Mouse (Mus musculus) macrophage (primary cell): ENCODE data around the gene Adamtsl5. TPM values are rescaled to one million over a fixed set of nuclear protein-coding genes. Genes with fewer than 3 reads are reported as not detected.

Experiments
- H3K27ac ChIP-seq: fragments of 350-480 bp; formaldehyde crosslinking; 2 replicates; pipeline ENCODE4 v1.9.0; 2021
- H3K36me3 ChIP-seq: fragments of 350-480 bp; formaldehyde crosslinking; 2 replicates; pipeline ENCODE4 v1.9.0; 2021; ENCODE audit errors: inconsistent target
- H3K4me3 ChIP-seq: fragments of 350-480 bp; formaldehyde crosslinking; 2 replicates; pipeline ENCODE4 v1.9.0; 2021; ENCODE audit errors: inconsistent target
- H3K79me2 ChIP-seq: fragments of 350-480 bp; formaldehyde crosslinking; 2 replicates; pipeline ENCODE4 v1.9.0; 2021; ENCODE audit errors: inconsistent target
- whole genome bisulfite sequencing: methylation state at CpG from one replicate; pipeline ENCODE4 v1.1.7; 2026; ENCODE audit warnings: inconsistent platforms; ENCODE audit not compliant: missing documents; 5-methylcytosine and 5-hydroxymethylcytosine counted together
- polyA plus RNA-seq: library from polyadenylated mRNA; stranded (reverse); fragments of 250-400 nt; gene quantifications from 3 replicates; pipeline ENCODE4 v1.2.4, GENCODE M21; 2018; ENCODE audit warnings: inconsistent platforms

The Adamtsl5 gene
- polyA plus RNA-seq, 1 experiment from 2014 or later: 4.7 TPM

DNA sequence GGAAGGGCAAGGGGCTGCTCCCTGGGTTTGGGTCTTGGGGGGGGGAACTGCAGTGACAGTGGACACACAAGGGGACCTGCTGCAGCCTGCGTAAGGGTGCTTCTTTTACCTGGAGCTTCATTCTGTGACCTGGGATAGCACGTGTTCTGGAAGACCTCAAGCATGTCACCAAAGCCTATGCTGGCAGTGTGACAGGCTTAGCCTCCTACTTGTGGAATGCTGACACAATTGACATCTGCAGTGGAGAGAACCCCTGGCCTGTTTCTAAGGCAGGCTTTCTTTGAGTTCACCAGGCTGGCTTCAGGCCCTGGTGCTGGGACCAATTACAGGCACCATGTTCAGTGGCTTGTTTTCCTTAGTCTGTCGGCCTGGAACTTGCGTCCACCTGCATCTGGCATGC lies 53.9 kb downstream of the Adamtsl5 start:
- peaks cover 13% of the 10 kb centered on the region for H3K79me2 ChIP-seq
- H3K4me3 ChIP-seq: no peak overlapping the region
- H3K27ac ChIP-seq: no peak overlapping the region
- 95% methylated on average over 4 of the region's 4 CpGs for WGBS
- H3K36me3 ChIP-seq: peaks cover 10% of the 10 kb centered on the region

DNA sequence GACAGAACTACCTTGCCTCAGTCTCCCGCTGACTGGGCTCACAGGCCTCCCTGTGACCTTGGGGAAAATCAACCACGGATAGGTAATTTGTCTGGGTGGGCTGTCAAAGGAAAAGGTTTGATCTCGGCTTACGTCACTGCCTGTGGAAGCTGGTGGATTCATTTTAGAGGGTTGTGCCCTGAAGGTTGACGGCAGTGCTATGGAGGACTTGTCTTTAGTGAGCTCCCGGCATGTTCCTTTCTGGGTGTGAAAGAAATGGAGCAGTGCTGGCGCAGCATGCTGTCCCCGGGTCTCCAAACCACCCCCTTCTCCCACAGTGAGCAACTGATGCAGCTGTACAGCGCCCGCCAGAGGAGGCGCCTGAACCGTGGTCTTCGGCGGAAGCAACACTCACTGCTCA lies 54.9 kb downstream of the Adamtsl5 start:
- H3K79me2 ChIP-seq: peaks cover 13% of the 10 kb centered on the region
- peak overlapping the region; percentile 72 for H3K27ac ChIP-seq
- 20% methylated on average over 14 of the region's 14 CpGs for WGBS
- peaks cover 10% of the 10 kb centered on the region for H3K36me3 ChIP-seq
- peak overlapping the region; percentile 95 for H3K4me3 ChIP-seq

GRCm38 (mm10) chr10:80292251-80293146 lies 55.7 kb downstream of the Adamtsl5 start, which contains the start of gene Rps15:
Rps15 (plus strand) TSS chr10:80292453.
- peak within 1 kb of the TSS; percentile 72 for H3K27ac ChIP-seq
- H3K79me2 ChIP-seq: peaks cover 13% of the 10 kb centered on the region
- WGBS: under 1% methylated on average over 72 of the region's 72 CpGs
- peaks cover 10% of the 10 kb centered on the region for H3K36me3 ChIP-seq
- H3K4me3 ChIP-seq: peak within 1 kb of the TSS; percentile 95

Other genes with a start within 250 kb of the Adamtsl5 start
- 23.7 to 43.6 TPM (median 42.5 TPM) in 3 replicates for gene Sbno2, start 242.8 kb downstream of the Adamtsl5 start, polyA plus RNA-seq
- gene Stk11, start 232.6 kb downstream of the Adamtsl5 start, polyA plus RNA-seq: 72.6 to 106 TPM (median 79.6 TPM) in 3 replicates
- 68.4 to 213 TPM (median 169 TPM) in 3 replicates for gene Atp5d, start 209.8 kb downstream of the Adamtsl5 start, polyA plus RNA-seq
- 1.9 to 3.0 TPM (median 2.4 TPM) in 3 replicates for gene Cbarp, start 207.6 kb downstream of the Adamtsl5 start, polyA plus RNA-seq
- 16.3 to 36.3 TPM (median 20.3 TPM) in 3 replicates for gene Midn, start 200.1 kb downstream of the Adamtsl5 start, polyA plus RNA-seq
- 17.6 to 31.0 TPM (median 19.0 TPM) in 3 replicates for gene Cirbp, start 182.4 kb downstream of the Adamtsl5 start, polyA plus RNA-seq
- 4.4 to 19.3 TPM (median 13.3 TPM) in 3 replicates for gene 1600002K03Rik, start 175.5 kb downstream of the Adamtsl5 start, polyA plus RNA-seq
- gene Efna2, start 168.9 kb downstream of the Adamtsl5 start, polyA plus RNA-seq: 0.11 to 0.29 TPM (median 0.26 TPM) in 3 replicates
- gene Mum1, start 122.0 kb downstream of the Adamtsl5 start, polyA plus RNA-seq: 5.1 to 14.8 TPM (median 7.6 TPM) in 3 replicates
- gene Ndufs7, start 99.3 kb downstream of the Adamtsl5 start, polyA plus RNA-seq: 31.2 to 113 TPM (median 79.8 TPM) in 3 replicates
- 8.2 to 24.0 TPM (median 13.8 TPM) in 3 replicates for gene Gamt, start 87.4 kb downstream of the Adamtsl5 start, polyA plus RNA-seq
- gene Dazap1, start 86.9 kb downstream of the Adamtsl5 start, polyA plus RNA-seq: 75.1 to 96.3 TPM (median 76.2 TPM) in 3 replicates
- 1,044 to 2,135 TPM (median 1,962 TPM) in 3 replicates for gene Rps15, start 56.0 kb downstream of the Adamtsl5 start, polyA plus RNA-seq
- gene Apc2, start 52.4 kb downstream of the Adamtsl5 start, polyA plus RNA-seq: 0.03 to 0.13 TPM (median 0.06 TPM) in 3 replicates
- gene 2310011J03Rik, start 27.9 kb downstream of the Adamtsl5 start, polyA plus RNA-seq: 20.5 to 43.3 TPM (median 41.4 TPM) in 3 replicates
- 0.36 to 0.99 TPM (median 0.64 TPM) in 3 replicates for gene Pcsk4, start 18.9 kb downstream of the Adamtsl5 start, polyA plus RNA-seq
- gene Reep6, start 18.5 kb downstream of the Adamtsl5 start, polyA plus RNA-seq: 0.14 to 0.42 TPM (median 0.14 TPM) in 3 replicates
- gene Plk5, start 8.0 kb upstream of the Adamtsl5 start, polyA plus RNA-seq: not detected in 3 replicates
- gene Mex3d, start 39.2 kb upstream of the Adamtsl5 start, polyA plus RNA-seq: 4.1 to 6.2 TPM (median 6.0 TPM) in 3 replicates
- gene Mbd3, start 51.1 kb upstream of the Adamtsl5 start, polyA plus RNA-seq: 64.4 to 92.6 TPM (median 64.4 TPM) in 3 replicates
- 150 to 306 TPM (median 241 TPM) in 3 replicates for gene Uqcr11, start 58.4 kb upstream of the Adamtsl5 start, polyA plus RNA-seq
- gene Tcf3, start 85.2 kb upstream of the Adamtsl5 start, polyA plus RNA-seq: 9.2 to 21.5 TPM (median 17.0 TPM) in 3 replicates
- gene Onecut3, start 146.4 kb upstream of the Adamtsl5 start, polyA plus RNA-seq: not detected in 3 replicates
- gene Atp8b3, start 190.7 kb upstream of the Adamtsl5 start, polyA plus RNA-seq: 0.05 TPM in 1 of 3 replicates, not detected in the others
- 14.2 to 19.1 TPM (median 18.5 TPM) in 3 replicates for gene Rexo1, start 213.1 kb upstream of the Adamtsl5 start, polyA plus RNA-seq
- 3.4 to 12.6 TPM (median 6.0 TPM) in 3 replicates for gene Klf16, start 228.9 kb upstream of the Adamtsl5 start, polyA plus RNA-seq
- gene Abhd17a, start 241.9 kb upstream of the Adamtsl5 start, polyA plus RNA-seq: 11.7 to 58.2 TPM (median 51.7 TPM) in 3 replicates